Mouse (Mus musculus) ES-Bruce4 (cell line): ENCODE data around the gene Bloc1s5. TPM values are rescaled to one million over a fixed set of nuclear protein-coding genes. Genes with fewer than 3 reads are reported as not detected.

ENCODE experiments used
- H3K27ac ChIP-seq: 2 replicates; pipeline ENCODE4 v1.5.1; 2012; ENCODE audit warnings: low read length, inconsistent platforms; ENCODE audit not compliant: insufficient read depth
- H3K27me3 ChIP-seq: 2 replicates; pipeline ENCODE4 v1.6.1; 2012; ENCODE audit warnings: mild to moderate bottlenecking, low read length, inconsistent platforms; ENCODE audit not compliant: control insufficient read depth, poor library complexity, insufficient read depth, severe bottlenecking
- H3K36me3 ChIP-seq: 2 replicates; pipeline ENCODE4 v1.6.1; 2012; ENCODE audit warnings: inconsistent platforms, mild to moderate bottlenecking, low read length, moderate library complexity; ENCODE audit not compliant: control insufficient read depth, poor library complexity, insufficient read depth, severe bottlenecking
- H3K4me1 ChIP-seq: one replicate; pipeline ENCODE4 v1.8.1; 2011; ENCODE audit warnings: low read length; ENCODE audit not compliant: control insufficient read depth, insufficient read depth
- H3K4me3 ChIP-seq: 2 replicates; pipeline ENCODE4 v1.5.1; 2011; ENCODE audit warnings: low read depth, mild to moderate bottlenecking, low read length
- H3K9ac ChIP-seq: 2 replicates; pipeline ENCODE4 v1.6.1; 2012; ENCODE audit warnings: low read depth, mild to moderate bottlenecking, inconsistent platforms; ENCODE audit not compliant: poor library complexity, severe bottlenecking
- H3K9me3 ChIP-seq: replicated peaks from 2 replicates; pipeline ENCODE4 v1.6.1; 2012; ENCODE audit warnings: mild to moderate bottlenecking, low read length, inconsistent platforms; ENCODE audit not compliant: control insufficient read depth, poor library complexity, insufficient read depth, severe bottlenecking
- CTCF ChIP-seq: IDR thresholded peaks from one replicate; pipeline ENCODE4 v1.8.1; 2011; ENCODE audit warnings: low read depth, low read length
- EP300 ChIP-seq: IDR thresholded peaks from 2 replicates; pipeline ENCODE4 v1.6.1; 2011; ENCODE audit warnings: low read depth, low read length; ENCODE audit not compliant: insufficient read depth
- POLR2A ChIP-seq: IDR thresholded peaks from one replicate; pipeline ENCODE4 v1.8.1; 2011; ENCODE audit warnings: low read length; ENCODE audit not compliant: insufficient read depth
- polyA plus RNA-seq: library from polyadenylated mRNA; stranded (reverse); fragments of >200 nt; gene quantifications from 2 replicates; pipeline ENCODE4 v1.2.4, GENCODE M21; 2011; ENCODE audit warnings: low read depth; ENCODE audit not compliant: missing spikeins, insufficient read depth, insufficient read length

Bloc1s5 gene
- polyA plus RNA-seq, 1 experiment: 5.1 TPM

- peaks cover 24% of the 10 kb centered on the region for H3K36me3 ChIP-seq
- H3K9ac ChIP-seq: no peak overlapping the region
- H3K27me3 ChIP-seq: no peaks in the 10 kb centered on the region
- H3K4me1 ChIP-seq: peaks cover 5% of the 10 kb centered on the region
- no peak overlapping the region for H3K4me3 ChIP-seq
- peaks cover 10% of the 10 kb centered on the region; the same call in 1 of the 2 replicates for H3K9me3 ChIP-seq
- peak overlapping the region; percentile 70 for H3K27ac ChIP-seq
- no peak for TF ChIP-seq EP300
- TF ChIP-seq CTCF: no peak
- no peak for TF ChIP-seq POLR2A
These were observed 24.7 kb upstream of the Bloc1s5 start for GRCm38 (mm10) chr13:38659524-38660136.

GRCm38 (mm10) chr13:38658528-38659280 lies 23.8 kb upstream of the Bloc1s5 start, which contains the start of gene Eef1e1:
TSS of gene Eef1e1 (minus strand) at chr13:38659058.
- TF ChIP-seq POLR2A (peak; percentile 54), EP300 (no peak)
- Histone ChIP-seq H3K4me3 (peak within 1 kb of the TSS; percentile 90), H3K9me3 (peaks cover 10% of the 10 kb centered on the region; the same call in 1 of the 2 replicates), H3K36me3 (peaks cover 33% of the 10 kb centered on the region), H3K9ac (peak within 1 kb of the TSS; percentile 93), H3K4me1 (peaks cover 2% of the 10 kb centered on the region), H3K27me3 (no peaks in the 10 kb centered on the region), H3K27ac (peak within 1 kb of the TSS; percentile 76)

- TF ChIP-seq CTCF (no peak), POLR2A (no peak), EP300 (no peak)
- H3K36me3 ChIP-seq: peaks cover 41% of the 10 kb centered on the region
- H3K4me1 ChIP-seq: peaks cover 2% of the 10 kb centered on the region
- H3K4me3 ChIP-seq: peak overlapping the region; percentile 90
- no peak overlapping the region for H3K27ac ChIP-seq
- H3K27me3 ChIP-seq: no peaks in the 10 kb centered on the region
- peaks cover 10% of the 10 kb centered on the region; the same call in 1 of the 2 replicates for H3K9me3 ChIP-seq
- peak overlapping the region; percentile 93 for H3K9ac ChIP-seq
These were observed 23.0 kb upstream of the Bloc1s5 start for GRCm38 (mm10) chr13:38657865-38658264.

- Histone ChIP-seq H3K4me1 (no peaks in the 10 kb centered on the region), H3K9ac (no peak overlapping the region), H3K27me3 (no peaks in the 10 kb centered on the region), H3K9me3 (no peaks in the 10 kb centered on the region), H3K36me3 (peaks cover 91% of the 10 kb centered on the region), H3K27ac (no peak overlapping the region), H3K4me3 (no peak overlapping the region)
- TF ChIP-seq POLR2A (no peak), CTCF (no peak), EP300 (no peak)
These were observed 15.4 kb upstream of the Bloc1s5 start for GRCm38 (mm10) chr13:38650292-38650691.

- H3K36me3 ChIP-seq: peaks cover 91% of the 10 kb centered on the region
- no peak overlapping the region for H3K27ac ChIP-seq
- H3K4me3 ChIP-seq: no peak overlapping the region
- TF ChIP-seq CTCF (no peak), EP300 (no peak), POLR2A (no peak)
- H3K9me3 ChIP-seq: no peaks in the 10 kb centered on the region; the same call in 1 of the 2 replicates
- H3K27me3 ChIP-seq: no peaks in the 10 kb centered on the region
- H3K4me1 ChIP-seq: no peaks in the 10 kb centered on the region
- H3K9ac ChIP-seq: no peak overlapping the region
These were observed 14.2 kb upstream of the Bloc1s5 start for GRCm38 (mm10) chr13:38649069-38649468.

- TF ChIP-seq EP300 (no peak), POLR2A (no peak), CTCF (no peak)
- Histone ChIP-seq H3K4me1 (no peaks in the 10 kb centered on the region), H3K36me3 (peaks cover 43% of the 10 kb centered on the region), H3K9me3 (no peaks in the 10 kb centered on the region; the same call in 1 of the 2 replicates), H3K27ac (no peak overlapping the region), H3K4me3 (no peak overlapping the region), H3K27me3 (no peaks in the 10 kb centered on the region), H3K9ac (no peak overlapping the region)
These were observed 6.5 kb upstream of the Bloc1s5 start for GRCm38 (mm10) chr13:38641414-38641813.
